Mouse (Mus musculus) midbrain, embryonic 11.5 days (tissue): ENCODE measurements around the gene Col5a1. TPM values are rescaled to one million over a fixed set of nuclear protein-coding genes. Genes with fewer than 3 reads are reported as not detected.

Experiments
- ATAC-seq: fragments of 200-750 bp; cut with Nextera tagmentation; 2 replicates; pipeline ENCODE4 v1.8.0; 2017; ENCODE audit warnings: moderate TSS enrichment, moderate library complexity; ENCODE audit not compliant: low FRiP score
- DNase-seq: peaks from one replicate; pipeline ENCODE4 v3.0.0; 2015; ENCODE audit warnings: low spot score; ENCODE audit errors: missing footprints
- H3K27ac ChIP-seq: fragments of 300-500 bp; sonication (generic); 2 replicates; pipeline ENCODE4 v1.5.1; 2014; ENCODE audit warnings: low read depth, low read length
- H3K27me3 ChIP-seq: fragments of 300-500 bp; sonication (generic); 2 replicates; pipeline ENCODE4 v1.6.1; 2014; ENCODE audit warnings: mild to moderate bottlenecking, low read length, moderate library complexity, mixed read lengths; ENCODE audit not compliant: control insufficient read depth, insufficient read depth
- H3K36me3 ChIP-seq: fragments of 300-500 bp; sonication (generic); 2 replicates; pipeline ENCODE4 v1.6.1; 2014; ENCODE audit warnings: mild to moderate bottlenecking, low read length, moderate library complexity, mixed read lengths; ENCODE audit not compliant: control insufficient read depth, insufficient read depth
- H3K4me1 ChIP-seq: fragments of 300-500 bp; sonication (generic); 2 replicates; pipeline ENCODE4 v1.6.1; 2014; ENCODE audit warnings: low read length; ENCODE audit not compliant: control insufficient read depth, insufficient read depth
- H3K4me2 ChIP-seq: fragments of 300-500 bp; sonication (generic); 2 replicates; pipeline ENCODE4 v1.6.1; 2014; ENCODE audit warnings: mild to moderate bottlenecking, moderate library complexity
- H3K4me3 ChIP-seq: fragments of 300-500 bp; sonication (generic); 2 replicates; pipeline ENCODE4 v1.5.1; 2014; ENCODE audit warnings: low read depth, low read length
- H3K9ac ChIP-seq: fragments of 300-500 bp; sonication (generic); 2 replicates; pipeline ENCODE4 v1.6.1; 2014; ENCODE audit warnings: low read length
- H3K9me3 ChIP-seq: fragments of 300-500 bp; sonication (generic); 2 replicates; pipeline ENCODE4 v1.6.1; 2016; ENCODE audit warnings: low read length; ENCODE audit not compliant: control insufficient read depth
- WGBS: fragments of 180-500 bp; shearing (Covaris S2); extraction: QIAGEN DNeasy Blood & Tissue Kit; methylation state at CpG from one replicate; pipeline ENCODE4 v1.1.7; 2014; 5-methylcytosine and 5-hydroxymethylcytosine counted together
- polyA plus RNA-seq: library from polyadenylated mRNA; unstranded; fragments of >200 nt; fragmentation: Nextera tagmentation; extraction: Ambion mirVana; gene quantifications from 2 replicates; pipeline ENCODE4 v1.2.1, GENCODE M21; 2014

Col5a1 gene
- polyA plus RNA-seq, 1 experiment from 2014 or later: 21.6 TPM

- ATAC-seq: no peak
- no peak overlapping the region for H3K4me3 ChIP-seq
- no peaks in the 10 kb centered on the region for H3K27me3 ChIP-seq
- DNase-seq: no peak
- no peak overlapping the region for H3K9ac ChIP-seq
- no peaks in the 10 kb centered on the region for H3K36me3 ChIP-seq
- WGBS: 84% methylated on average over 13 of the region's 13 CpGs
- no peak overlapping the region for H3K4me2 ChIP-seq
- H3K9me3 ChIP-seq: no peaks in the 10 kb centered on the region
- no peak overlapping the region for H3K27ac ChIP-seq
- no peaks in the 10 kb centered on the region for H3K4me1 ChIP-seq
These were observed 9.3 kb upstream of the Col5a1 start for GRCm38 (mm10) chr2:27876724-27877504.

- H3K27me3 ChIP-seq: no peaks in the 10 kb centered on the region
- no peaks in the 10 kb centered on the region for H3K9me3 ChIP-seq
- no peak for DNase-seq
- no peak overlapping the region for H3K27ac ChIP-seq
- H3K4me3 ChIP-seq: no peak overlapping the region
- WGBS: 80% methylated on average over 5 of the region's 5 CpGs
- no peak overlapping the region for H3K9ac ChIP-seq
- no peaks in the 10 kb centered on the region for H3K4me1 ChIP-seq
- no peak overlapping the region for H3K4me2 ChIP-seq
- ATAC-seq: no peak
- H3K36me3 ChIP-seq: no peaks in the 10 kb centered on the region
These were observed 8.2 kb upstream of the Col5a1 start for GRCm38 (mm10) chr2:27878066-27878465.

- H3K9ac ChIP-seq: no peak overlapping the region
These were observed 2.9 kb upstream of the Col5a1 start for GRCm38 (mm10) chr2:27883276-27883675.

GRCm38 (mm10) chr2:27885456-27886147, 623 bp upstream of the Col5a1 start:
- Histone ChIP-seq H3K36me3 (no peaks in the 10 kb centered on the region), H3K27me3 (0 out of 2 replicates have a peak, but pooled peaks cover 6% of the 10 kb centered on the region), H3K4me3 (peak overlapping the region; percentile 62), H3K4me2 (peak overlapping the region; percentile 96), H3K27ac (no peak overlapping the region; the same call in 1 of the 2 replicates), H3K4me1 (peaks cover 26% of the 10 kb centered on the region), H3K9me3 (no peaks in the 10 kb centered on the region), H3K9ac (peak overlapping the region; percentile 73)
- no peak for DNase-seq
- 4% methylated on average over 12 of the region's 12 CpGs for WGBS
- peak; percentile 82 for ATAC-seq

More at GRCm38 (mm10) chr2:27883276-27883675, 2.9 kb upstream of the Col5a1 start:
- Histone ChIP-seq H3K4me1 (peaks cover 22% of the 10 kb centered on the region), H3K4me3 (no peak overlapping the region), H3K27me3 (0 out of 2 replicates have a peak, but pooled peaks cover 4% of the 10 kb centered on the region), H3K36me3 (no peaks in the 10 kb centered on the region), H3K27ac (no peak overlapping the region), H3K4me2 (no peak overlapping the region), H3K9me3 (no peaks in the 10 kb centered on the region)
- ATAC-seq (no peak), DNase-seq (no peak)
- 92% methylated on average over 7 of the region's 7 CpGs for WGBS

- Histone ChIP-seq H3K9me3 (no peaks in the 10 kb centered on the region), H3K27ac (no peak overlapping the region), H3K27me3 (0 out of 2 replicates have a peak, but pooled peaks cover 6% of the 10 kb centered on the region), H3K4me1 (peaks cover 26% of the 10 kb centered on the region), H3K4me3 (peak overlapping the region; percentile 62), H3K4me2 (peak overlapping the region; percentile 96), H3K9ac (peak overlapping the region; percentile 73), H3K36me3 (no peaks in the 10 kb centered on the region)
- DNase-seq (peak; percentile 96), ATAC-seq (peak; percentile 18; the same call in 1 of the 2 replicates)
- under 1% methylated on average over 61 of the region's 67 CpGs for WGBS
These were observed 609 bp downstream of the Col5a1 start for GRCm38 (mm10) chr2:27886608-27887460.

GRCm38 (mm10) chr2:27887461-27888264, 1.4 kb downstream of the Col5a1 start:
- ATAC-seq (no peak), DNase-seq (peak; percentile 92)
- Histone ChIP-seq H3K36me3 (no peaks in the 10 kb centered on the region), H3K9me3 (no peaks in the 10 kb centered on the region), H3K4me2 (peak overlapping the region; percentile 96), H3K4me3 (peak overlapping the region; percentile 62), H3K27ac (no peak overlapping the region), H3K27me3 (0 out of 2 replicates have a peak, but pooled peaks cover 6% of the 10 kb centered on the region), H3K4me1 (peaks cover 26% of the 10 kb centered on the region), H3K9ac (peak overlapping the region; percentile 42; the same call in 1 of the 2 replicates)
- WGBS: 26% methylated on average over 11 of the region's 11 CpGs

GRCm38 (mm10) chr2:27888603-27889545, 2.6 kb downstream of the Col5a1 start:
- Histone ChIP-seq H3K36me3 (no peaks in the 10 kb centered on the region), H3K27ac (no peak overlapping the region), H3K9me3 (no peaks in the 10 kb centered on the region), H3K9ac (peak overlapping the region; percentile 6; the same call in 1 of the 2 replicates), H3K4me1 (peaks cover 26% of the 10 kb centered on the region), H3K4me2 (no peak overlapping the region), H3K4me3 (no peak overlapping the region), H3K27me3 (0 out of 2 replicates have a peak, but pooled peaks cover 6% of the 10 kb centered on the region)
- ATAC-seq (no peak), DNase-seq (peak; percentile 86)
- 33% methylated on average over 10 of the region's 10 CpGs for WGBS
